Mouse (Mus musculus) stomach, embryonic 16.5 days (tissue): ENCODE data around the gene Dip2b. TPM values are rescaled to one million over a fixed set of nuclear protein-coding genes. Genes with fewer than 3 reads are reported as not detected.

Experiments used
- ATAC-seq: fragments of 200-750 bp; cut with Nextera tagmentation; 2 replicates; pipeline ENCODE4 v1.8.0; 2017; ENCODE audit warnings: moderate number of reproducible peaks, moderate TSS enrichment; ENCODE audit not compliant: insufficient read depth, low FRiP score
- H3K27ac ChIP-seq: fragments of 300-500 bp; sonication (generic); 2 replicates; pipeline ENCODE4 v1.5.1; 2014; ENCODE audit warnings: low read length
- H3K27me3 ChIP-seq: fragments of 300-500 bp; sonication (generic); 2 replicates; pipeline ENCODE4 v1.6.1; 2014; ENCODE audit warnings: low read length, control low read depth, mixed read lengths; ENCODE audit not compliant: control insufficient read depth, insufficient read depth
- H3K36me3 ChIP-seq: fragments of 300-500 bp; sonication (generic); 2 replicates; pipeline ENCODE4 v1.6.1; 2014; ENCODE audit warnings: low read length; ENCODE audit not compliant: control insufficient read depth, insufficient read depth
- H3K4me1 ChIP-seq: fragments of 300-500 bp; sonication (generic); 2 replicates; pipeline ENCODE4 v1.6.1; 2014; ENCODE audit warnings: low read length, control low read depth, mixed read lengths; ENCODE audit not compliant: control insufficient read depth, insufficient read depth
- H3K4me2 ChIP-seq: fragments of 300-500 bp; sonication (generic); 2 replicates; pipeline ENCODE4 v1.6.1; 2014; ENCODE audit warnings: low read depth, low read length, mixed read lengths
- H3K4me3 ChIP-seq: fragments of 300-500 bp; sonication (generic); replicated peaks from 2 replicates; pipeline ENCODE4 v1.5.1; 2014; ENCODE audit warnings: mild to moderate bottlenecking, low read length
- H3K9ac ChIP-seq: fragments of 300-500 bp; sonication (generic); 2 replicates; pipeline ENCODE4 v1.6.1; 2014; ENCODE audit warnings: low read length
- H3K9me3 ChIP-seq: fragments of 300-500 bp; sonication (generic); replicated peaks from 2 replicates; pipeline ENCODE4 v1.6.1; 2016; ENCODE audit warnings: low read length, control low read depth; ENCODE audit not compliant: control insufficient read depth
- WGBS: fragments of 180-500 bp; shearing (Covaris S2); extraction: QIAGEN DNeasy Blood & Tissue Kit; methylation state at CpG from one replicate; pipeline ENCODE4 v1.1.7; 2014; 5-methylcytosine and 5-hydroxymethylcytosine counted together
- polyA plus RNA-seq: library from polyadenylated mRNA; unstranded; fragments of >200 nt; fragmentation: Nextera tagmentation; extraction: Ambion mirVana; gene quantifications from 2 replicates; pipeline ENCODE4 v1.2.1, GENCODE M21; 2015

Dip2b gene
- polyA plus RNA-seq, 1 experiment from 2014 or later: 10.4 TPM

GRCm38 (mm10) chr15:100025076-100025834, 13.2 kb upstream of the Dip2b start:
- 74% methylated on average over 11 of the region's 11 CpGs for WGBS

GRCm38 (mm10) chr15:100028133-100028532, 10.3 kb upstream of the Dip2b start:
- H3K4me3 ChIP-seq: no peak overlapping the region
- no peak overlapping the region for H3K9ac ChIP-seq
- no peaks in the 10 kb centered on the region for H3K9me3 ChIP-seq
- no peak overlapping the region for H3K27ac ChIP-seq
- no peaks in the 10 kb centered on the region for H3K36me3 ChIP-seq
- H3K4me1 ChIP-seq: peaks cover 4% of the 10 kb centered on the region; the same call in 1 of the 2 replicates
- no peak overlapping the region for H3K4me2 ChIP-seq
- H3K27me3 ChIP-seq: no peaks in the 10 kb centered on the region
- ATAC-seq: no peak
- WGBS: 67% methylated on average over 2 of the region's 2 CpGs

More at GRCm38 (mm10) chr15:100025076-100025834, 13.2 kb upstream of the Dip2b start:
- H3K9ac ChIP-seq: no peak overlapping the region
- ATAC-seq: peak; percentile 29; the same call in 1 of the 2 replicates
- no peaks in the 10 kb centered on the region for H3K27me3 ChIP-seq
- H3K4me2 ChIP-seq: no peak overlapping the region
- H3K9me3 ChIP-seq: no peaks in the 10 kb centered on the region
- peaks cover 4% of the 10 kb centered on the region; the same call in 1 of the 2 replicates for H3K4me1 ChIP-seq
- no peak overlapping the region for H3K4me3 ChIP-seq
- H3K27ac ChIP-seq: no peak overlapping the region
- no peaks in the 10 kb centered on the region for H3K36me3 ChIP-seq

GRCm38 (mm10) chr15:100029497-100029896, 9.0 kb upstream of the Dip2b start:
- H3K9me3 ChIP-seq: no peaks in the 10 kb centered on the region
- 0 out of 2 replicates have a peak overlapping the region, but pooled peaks have one; percentile 18 for H3K27ac ChIP-seq
- no peak overlapping the region for H3K4me2 ChIP-seq
- no peaks in the 10 kb centered on the region for H3K27me3 ChIP-seq
- peaks cover 4% of the 10 kb centered on the region; the same call in 1 of the 2 replicates for H3K4me1 ChIP-seq
- no peak overlapping the region for H3K4me3 ChIP-seq
- no peak overlapping the region for H3K9ac ChIP-seq
- H3K36me3 ChIP-seq: no peaks in the 10 kb centered on the region
- peak; percentile 66; the same call in 1 of the 2 replicates for ATAC-seq
- WGBS: 48% methylated on average over 8 of the region's 8 CpGs

- no peaks in the 10 kb centered on the region for H3K36me3 ChIP-seq
- no peaks in the 10 kb centered on the region for H3K27me3 ChIP-seq
- no peaks in the 10 kb centered on the region for H3K9me3 ChIP-seq
- no peak overlapping the region for H3K4me3 ChIP-seq
- H3K4me1 ChIP-seq: peaks cover 4% of the 10 kb centered on the region; the same call in 1 of the 2 replicates
- H3K9ac ChIP-seq: no peak overlapping the region
- H3K27ac ChIP-seq: no peak overlapping the region
- WGBS: 83% methylated on average over 2 of the region's 2 CpGs
- no peak overlapping the region for H3K4me2 ChIP-seq
- no peak for ATAC-seq
Measured at GRCm38 (mm10) chr15:100029900-100030299, 8.6 kb upstream of the Dip2b start.

- Histone ChIP-seq H3K9ac (no peak overlapping the region), H3K27ac (no peak overlapping the region), H3K4me2 (no peak overlapping the region), H3K9me3 (no peaks in the 10 kb centered on the region), H3K4me1 (peaks cover 4% of the 10 kb centered on the region; the same call in 1 of the 2 replicates), H3K4me3 (no peak overlapping the region), H3K27me3 (no peaks in the 10 kb centered on the region), H3K36me3 (no peaks in the 10 kb centered on the region)
- no peak for ATAC-seq
- WGBS: 91% methylated on average over 3 of the region's 3 CpGs
Measured at GRCm38 (mm10) chr15:100032546-100032945, 5.9 kb upstream of the Dip2b start.

GRCm38 (mm10) chr15:100039001-100039701, 687 bp downstream of the Dip2b start:
- Histone ChIP-seq H3K4me1 (peaks cover 22% of the 10 kb centered on the region), H3K27me3 (no peaks in the 10 kb centered on the region), H3K27ac (peak overlapping the region; percentile 95), H3K9ac (peak overlapping the region; percentile 98), H3K4me2 (peak overlapping the region; percentile 63), H3K4me3 (peak overlapping the region; percentile 77), H3K36me3 (no peaks in the 10 kb centered on the region), H3K9me3 (no peaks in the 10 kb centered on the region)
- under 1% methylated on average over 36 of the region's 36 CpGs for WGBS
- peak; percentile 33 for ATAC-seq

- ATAC-seq: no peak
- no peaks in the 10 kb centered on the region for H3K27me3 ChIP-seq
- peak overlapping the region; percentile 13 for H3K9ac ChIP-seq
- 31% methylated on average over 14 of the region's 14 CpGs for WGBS
- peaks cover 27% of the 10 kb centered on the region for H3K4me1 ChIP-seq
- no peaks in the 10 kb centered on the region for H3K36me3 ChIP-seq
- no peaks in the 10 kb centered on the region for H3K9me3 ChIP-seq
- peak overlapping the region; percentile 56 for H3K27ac ChIP-seq
- peak overlapping the region; percentile 63 for H3K4me2 ChIP-seq
- H3K4me3 ChIP-seq: peak overlapping the region; percentile 24
Measured at GRCm38 (mm10) chr15:100040541-100041266, 2.2 kb downstream of the Dip2b start.

- peak overlapping the region; percentile 13 for H3K9ac ChIP-seq
Measured at GRCm38 (mm10) chr15:100041267-100042047, 3.0 kb downstream of the Dip2b start.

More at GRCm38 (mm10) chr15:100041267-100042047, 3.0 kb downstream of the Dip2b start:
- 33% methylated on average over 10 of the region's 10 CpGs for WGBS
- H3K27ac ChIP-seq: peak overlapping the region; percentile 56
- peak overlapping the region; percentile 63 for H3K4me2 ChIP-seq
- no peak for ATAC-seq
- H3K36me3 ChIP-seq: no peaks in the 10 kb centered on the region
- H3K27me3 ChIP-seq: no peaks in the 10 kb centered on the region
- no peaks in the 10 kb centered on the region for H3K9me3 ChIP-seq
- H3K4me3 ChIP-seq: peak overlapping the region; percentile 24
- H3K4me1 ChIP-seq: peaks cover 32% of the 10 kb centered on the region
